Mouse (Mus musculus) ES-E14 (cell line): Measurements from ENCODE around the gene Col6a5.

ENCODE experiments used
- HCFC1 ChIP-seq: IDR thresholded peaks from 2 replicates; pipeline ENCODE4 v1.6.1; 2012; ENCODE audit warnings: low read length, inconsistent platforms, borderline replicate concordance; ENCODE audit not compliant: insufficient read depth
- ZC3H11A ChIP-seq: IDR thresholded peaks from 2 replicates; pipeline ENCODE4 v1.6.1; 2012; ENCODE audit warnings: low read depth, mild to moderate bottlenecking, inconsistent platforms, low read length, borderline replicate concordance
- ZNF384 ChIP-seq: IDR thresholded peaks from 2 replicates; pipeline ENCODE4 v1.6.1; 2012; ENCODE audit warnings: low read depth, low read length, inconsistent platforms

DNA sequence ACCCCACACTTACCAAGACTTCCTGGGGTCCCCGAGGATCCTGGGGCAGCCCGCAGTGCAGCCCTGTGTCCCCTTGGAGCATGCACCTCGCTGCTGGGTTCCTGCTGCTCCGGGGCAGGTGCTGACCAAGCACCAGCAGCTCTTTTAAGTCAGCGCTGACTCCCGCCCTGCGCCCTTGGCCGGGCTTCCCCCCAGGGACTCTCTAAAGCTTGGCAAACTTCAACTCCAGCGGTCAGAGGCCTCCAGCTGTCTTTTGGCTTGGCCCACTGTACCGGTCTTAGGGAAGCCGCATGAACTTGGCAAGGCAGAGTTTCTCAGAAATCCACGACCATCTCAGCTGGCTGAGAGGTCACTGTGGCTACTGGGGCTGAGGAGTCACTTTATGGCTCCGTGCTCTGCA lies at the start of gene Col6a5:
- no peak for TF ChIP-seq ZC3H11A
- no peak for TF ChIP-seq HCFC1
- no peak for TF ChIP-seq ZNF384
